Mouse (Mus musculus): Measurements from ENCODE around the gene Ppm1n.

The Ppm1n gene

DNA sequence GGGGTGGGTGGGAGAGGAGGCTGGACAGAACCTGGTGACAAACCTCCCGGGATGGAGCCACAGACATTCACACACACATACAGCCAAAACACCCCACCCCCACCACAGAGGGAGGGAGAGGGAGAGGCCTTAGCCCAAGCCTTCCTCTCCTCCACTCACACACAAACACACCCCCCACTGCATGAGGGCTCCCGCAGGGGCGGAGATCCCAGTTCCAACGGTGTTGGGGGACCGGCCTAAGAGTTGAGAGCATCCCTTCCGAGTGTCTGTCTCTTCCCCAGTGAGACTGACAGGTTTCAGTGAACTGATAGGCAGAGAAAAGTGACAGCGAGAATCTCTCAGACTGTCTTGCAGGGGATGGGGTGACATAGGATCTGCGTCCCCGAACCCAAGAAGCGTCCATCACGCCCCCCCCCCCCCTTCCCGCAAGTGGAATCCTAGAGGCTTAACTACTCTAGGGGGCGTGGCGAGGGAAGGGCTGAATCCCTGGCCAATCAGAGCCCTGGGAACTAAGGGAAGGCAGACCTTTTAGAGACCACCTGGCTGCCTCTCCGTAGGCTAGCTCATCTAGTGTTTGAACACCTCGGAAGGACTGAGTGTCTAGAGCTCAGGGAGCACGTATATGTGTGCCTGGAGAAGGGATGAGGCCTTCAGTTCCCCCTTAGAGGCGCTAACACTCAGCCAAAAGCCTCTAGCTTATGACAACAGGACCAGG is 28.0 kb upstream of the Ppm1n start:
- peak in 1 of 2 experiments; percentile 61 for DNase-seq

DNA sequence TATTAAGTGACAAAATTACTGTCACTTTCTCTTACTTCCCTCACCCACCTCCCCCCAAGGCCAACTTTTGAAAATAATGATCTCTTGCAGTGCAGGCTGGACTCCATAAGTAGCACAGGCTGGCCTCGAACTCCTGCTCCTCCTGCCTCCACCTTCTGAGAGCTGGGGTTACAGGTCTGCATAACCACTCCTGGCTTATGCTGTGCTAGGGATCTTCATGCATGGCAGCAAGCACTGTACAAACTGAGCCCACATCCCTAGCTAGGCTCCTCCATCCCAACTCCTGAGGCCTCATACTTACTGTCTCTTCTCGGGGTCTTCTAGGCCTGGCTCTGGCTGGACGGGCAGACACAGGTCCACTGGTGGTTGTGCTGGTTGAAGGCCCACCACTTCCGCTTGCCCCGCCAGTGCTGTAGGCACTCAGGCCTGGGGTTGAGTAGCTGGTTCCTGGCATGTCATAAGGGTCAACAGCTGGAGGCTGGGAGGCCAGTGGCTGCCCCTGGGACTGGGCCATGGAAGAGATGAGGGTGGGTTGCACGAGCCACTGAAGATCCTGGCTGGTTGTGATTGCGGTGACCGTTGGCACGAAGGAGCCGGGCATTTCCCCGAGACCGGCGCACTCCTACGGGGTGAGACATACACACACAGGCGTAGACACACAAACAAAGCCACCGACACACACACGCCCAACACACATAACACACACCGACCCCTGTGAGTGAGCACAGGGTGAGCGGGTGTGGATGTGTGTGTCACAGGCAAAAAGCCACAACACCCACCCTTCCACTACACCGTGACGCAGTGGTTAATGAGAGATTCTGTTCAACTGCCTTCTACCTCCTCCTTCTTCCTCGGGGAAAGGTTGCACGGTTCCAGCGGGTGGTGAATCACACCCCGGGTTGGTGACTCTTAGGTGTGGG is 27.2 kb upstream of the Ppm1n start:
- DNase-seq: no peak

DNA sequence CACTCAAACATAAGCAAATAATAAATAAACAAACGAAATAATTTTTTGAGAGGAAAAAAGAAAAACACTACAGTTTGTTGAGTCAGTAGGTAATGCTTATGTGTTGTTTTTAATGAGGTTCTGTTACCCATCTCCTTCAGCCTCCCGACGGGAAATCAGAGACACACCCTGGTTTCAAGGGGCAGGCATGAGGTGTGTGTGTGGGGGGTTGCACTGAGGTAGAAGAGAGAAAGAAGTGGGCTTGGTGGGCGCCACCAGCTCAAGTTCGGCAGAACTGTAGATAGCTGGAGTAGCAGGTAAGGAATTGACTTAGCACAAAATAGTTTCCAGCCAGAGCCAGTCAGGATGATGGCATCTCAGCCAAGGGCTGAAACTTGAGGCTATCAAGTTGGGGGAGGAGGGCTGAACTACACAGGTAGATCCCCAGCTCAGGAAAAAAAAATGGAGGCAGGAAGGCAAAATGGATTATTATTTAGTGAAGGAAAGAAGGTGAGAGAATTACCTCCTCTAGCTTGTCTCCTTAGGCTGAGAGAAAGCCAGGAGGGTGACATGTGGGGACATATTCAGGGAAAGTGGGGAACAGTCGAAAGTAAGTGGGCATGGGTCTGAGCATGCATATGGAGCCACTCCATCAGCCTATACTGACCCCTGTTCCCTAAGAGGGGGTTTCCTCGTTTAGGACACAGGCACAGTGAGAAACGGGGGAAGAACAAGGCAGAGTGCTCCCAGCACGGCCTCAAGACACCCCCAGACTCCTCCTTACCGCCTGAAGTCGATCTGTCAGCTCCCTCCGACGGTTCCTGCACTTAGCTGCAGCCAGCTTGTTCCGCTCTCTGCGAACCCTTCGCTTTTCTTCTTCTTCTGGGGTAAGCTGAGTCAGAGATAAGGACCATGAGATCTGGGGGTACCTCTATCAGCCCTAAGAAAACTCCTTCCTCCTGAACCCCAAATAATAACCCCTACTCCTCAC is 26.2 kb upstream of the Ppm1n start:
- no peak for DNase-seq

DNA sequence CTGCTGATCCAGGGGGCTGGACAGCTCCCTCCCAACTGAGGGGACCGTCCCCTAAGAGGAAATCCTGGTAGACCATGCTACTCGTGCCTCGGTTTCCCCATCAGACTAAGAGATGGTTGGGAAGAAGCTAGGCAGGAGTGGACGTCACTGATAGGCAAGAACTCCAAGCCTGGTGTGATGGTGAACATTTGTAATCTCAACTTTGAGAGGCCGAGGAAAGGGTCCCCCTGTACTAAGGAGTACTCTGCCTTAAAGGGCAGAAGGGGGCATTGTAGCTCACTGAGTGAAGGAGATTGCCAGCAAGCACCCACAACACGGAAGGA is 25.5 kb upstream of the Ppm1n start:
- no peak for DNase-seq

DNA sequence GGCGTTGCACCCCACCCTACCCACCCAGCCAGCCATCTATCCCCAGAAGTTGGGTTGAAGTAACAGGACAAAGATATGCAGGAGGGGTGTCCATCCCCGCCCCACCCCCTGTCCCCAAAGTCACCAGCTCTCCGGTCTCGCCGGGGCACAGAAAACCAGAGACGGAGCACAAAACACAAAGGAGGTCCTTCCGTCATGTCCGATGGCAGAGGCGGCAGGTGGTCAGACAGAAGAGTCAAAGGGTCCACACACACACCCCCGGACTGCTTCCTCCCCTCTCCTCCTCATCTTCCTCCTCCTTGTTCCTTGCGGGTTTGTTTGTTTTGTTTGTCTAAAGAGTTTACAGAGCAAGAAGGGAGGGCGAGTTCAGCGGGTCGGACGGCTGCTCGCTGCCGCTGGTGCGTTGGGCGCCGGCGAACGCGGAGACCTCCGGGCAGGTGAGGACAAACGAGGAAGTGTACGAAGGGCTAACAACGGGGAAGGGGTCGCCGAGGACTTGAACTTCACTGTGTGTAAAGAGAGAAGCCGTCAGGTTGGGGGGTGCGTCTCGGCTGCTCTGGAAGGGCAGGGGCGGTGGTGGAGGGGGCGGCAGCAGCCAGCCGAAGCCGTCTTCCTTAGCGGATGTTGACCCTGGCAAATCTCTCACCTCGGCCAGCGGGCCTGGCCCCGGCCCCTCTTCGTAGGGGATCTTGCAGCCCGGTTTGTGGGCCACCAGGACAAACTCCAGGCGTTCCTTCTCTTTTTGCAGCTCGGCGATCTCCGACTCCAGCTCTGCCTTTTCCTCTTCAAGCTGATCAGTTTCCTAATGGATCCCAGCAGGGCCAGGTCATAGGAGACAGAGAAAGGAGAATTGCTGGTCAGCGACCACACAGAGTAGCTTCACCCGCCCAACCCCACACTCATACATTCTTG is 24.9 kb upstream of the Ppm1n start:
- no peak for DNase-seq

DNA sequence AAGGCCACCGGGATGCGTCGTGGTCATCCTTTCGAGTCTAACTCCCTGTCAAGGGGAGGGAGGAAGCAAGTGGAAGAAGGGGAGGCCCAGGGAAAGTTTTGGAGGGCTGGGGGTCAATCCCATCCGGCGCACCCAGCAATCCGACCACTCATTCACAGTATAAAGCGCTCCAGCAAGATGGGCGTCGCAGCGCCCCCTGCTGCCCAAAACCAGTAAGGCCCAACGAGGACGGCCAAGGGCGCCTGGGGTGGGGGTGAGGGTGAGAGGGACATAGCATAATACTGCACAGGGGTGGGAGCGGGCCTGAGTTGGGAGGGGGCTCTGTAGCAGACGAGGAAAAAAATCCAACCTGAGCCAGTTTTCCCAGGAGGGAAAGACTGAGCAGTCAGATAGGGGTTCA is 23.9 kb upstream of the Ppm1n start:
- DNase-seq: peak; percentile 76 to 78

DNA sequence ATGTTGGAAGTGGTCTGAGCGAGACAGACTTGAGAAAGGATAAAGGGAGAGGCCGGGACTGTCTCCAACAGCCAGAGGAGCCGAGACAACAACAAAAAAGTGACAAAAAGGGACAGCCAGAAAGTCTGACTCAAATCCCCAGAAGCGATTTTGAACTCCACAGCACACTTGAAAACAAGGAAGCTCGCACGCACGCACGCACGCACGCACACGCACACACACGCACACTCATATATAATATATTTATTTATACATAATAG is 23.1 kb upstream of the Ppm1n start:
- no peak for DNase-seq

DNA sequence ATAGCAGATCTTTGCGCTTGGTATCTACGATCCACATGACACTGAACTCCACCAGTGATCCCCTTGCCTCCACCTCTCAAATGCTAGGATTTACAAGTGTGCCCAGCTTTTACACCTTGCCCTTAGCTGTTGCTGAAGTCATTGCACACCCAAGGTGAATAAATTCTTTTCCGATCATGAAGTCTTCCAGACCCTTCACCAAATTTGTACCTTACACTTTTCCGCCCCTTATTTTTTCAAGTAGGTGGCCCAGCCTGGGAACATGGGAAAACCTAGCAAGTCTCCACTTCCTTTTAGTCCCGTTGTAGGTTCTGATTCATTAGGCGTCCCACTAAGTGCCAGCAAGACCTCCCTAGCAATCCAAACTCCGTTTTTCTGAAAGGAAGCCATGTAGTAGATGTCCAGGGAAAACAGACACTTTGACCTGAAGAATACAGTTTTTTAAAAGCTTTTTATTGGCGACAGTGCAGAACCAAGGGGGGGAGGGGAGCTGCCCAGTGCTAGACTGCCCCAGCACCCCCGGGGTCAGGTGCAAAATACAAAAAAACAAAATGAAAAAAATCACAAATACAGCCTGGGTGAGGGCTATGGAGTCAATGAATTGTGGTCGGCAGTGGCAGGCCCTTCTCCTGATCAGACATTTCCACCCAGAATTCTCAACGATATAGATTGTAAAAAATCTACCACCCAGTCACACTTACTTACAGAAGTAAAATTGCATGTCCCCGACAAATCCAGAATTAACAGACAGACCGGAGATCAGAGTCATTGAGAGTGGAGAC is 22.6 kb upstream of the Ppm1n start:
- no peak for DNase-seq

DNA sequence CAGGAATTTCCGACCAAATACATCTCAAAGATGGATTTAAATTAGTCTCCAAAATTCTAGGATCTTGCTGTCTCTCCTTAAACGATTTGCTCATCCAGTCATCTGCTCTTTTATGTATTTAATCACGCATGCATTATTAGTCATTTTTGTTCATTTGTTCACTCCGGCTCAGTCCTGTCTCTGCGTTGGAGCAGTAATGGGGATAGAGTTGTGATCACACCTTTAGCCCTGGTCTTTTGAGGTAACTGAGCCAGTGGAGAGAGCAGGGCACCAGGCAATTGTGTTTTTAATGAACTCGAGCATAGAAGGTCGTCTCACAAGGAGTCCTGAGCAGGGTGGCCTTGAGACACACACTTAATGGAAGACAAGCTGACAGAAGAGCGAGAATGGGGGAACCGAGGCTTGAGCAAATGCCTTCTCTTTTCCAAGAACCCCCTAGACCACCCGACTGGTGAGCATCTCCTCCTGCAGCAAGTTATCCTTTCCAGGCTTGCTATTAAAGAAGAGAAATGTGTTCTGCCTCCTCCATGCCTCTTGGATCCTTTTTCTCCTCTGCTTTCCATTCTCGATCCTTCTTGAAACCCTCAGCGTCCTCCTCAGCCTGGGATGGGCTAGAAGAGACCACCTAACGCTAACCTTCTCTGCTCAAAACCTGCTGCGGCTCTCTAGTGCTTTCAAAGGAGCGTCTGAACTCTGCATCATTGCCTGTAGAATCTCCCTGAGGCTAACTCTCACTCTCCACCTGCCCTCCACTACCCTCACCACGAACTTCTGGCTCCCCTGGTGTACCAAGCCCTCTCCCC is 21.8 kb upstream of the Ppm1n start:
- DNase-seq: no peak

DNA sequence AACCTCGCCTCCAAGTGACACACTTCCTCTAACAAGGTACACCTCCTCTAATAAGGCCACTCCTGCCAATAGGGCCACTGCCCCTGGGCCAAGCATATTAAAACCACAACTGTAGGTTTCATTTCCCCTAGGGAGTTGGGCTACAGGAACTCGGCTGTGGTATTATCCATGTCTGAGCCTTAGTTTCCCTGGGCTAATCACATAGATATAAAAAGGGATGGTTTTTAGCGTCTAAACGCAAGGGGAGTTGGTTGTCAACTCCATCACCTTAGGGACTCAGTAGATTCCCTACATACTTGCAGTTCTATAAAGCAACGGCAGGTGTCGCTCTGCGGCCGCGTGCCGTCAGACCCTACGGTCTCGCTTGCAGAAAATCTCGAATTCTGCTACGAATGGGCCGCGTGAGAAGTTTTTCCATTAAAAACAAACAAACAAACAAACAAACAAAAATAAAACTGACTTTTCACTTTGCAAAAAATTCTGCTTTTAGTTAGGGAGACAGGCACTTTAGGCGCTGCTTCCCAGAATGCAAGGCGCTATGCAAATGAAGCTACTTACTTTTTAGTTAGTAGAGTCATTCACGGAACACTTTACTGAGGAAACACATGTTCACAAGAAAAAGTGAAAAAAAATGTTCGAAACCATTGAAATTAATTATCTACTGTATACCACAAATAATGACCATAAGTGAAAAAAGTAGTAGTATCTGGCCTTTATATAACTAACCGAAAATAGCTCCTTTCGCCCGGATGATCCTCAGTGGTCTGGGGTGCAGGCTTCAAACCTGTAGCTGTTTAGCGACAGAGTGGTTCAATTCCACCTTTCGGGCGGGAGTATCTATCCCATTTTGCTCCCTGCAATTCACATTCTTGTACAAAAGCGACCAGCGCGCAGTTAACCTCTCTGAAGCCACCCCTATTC is 20.9 kb upstream of the Ppm1n start:
- DNase-seq: peak; percentile 71 to 75

DNA sequence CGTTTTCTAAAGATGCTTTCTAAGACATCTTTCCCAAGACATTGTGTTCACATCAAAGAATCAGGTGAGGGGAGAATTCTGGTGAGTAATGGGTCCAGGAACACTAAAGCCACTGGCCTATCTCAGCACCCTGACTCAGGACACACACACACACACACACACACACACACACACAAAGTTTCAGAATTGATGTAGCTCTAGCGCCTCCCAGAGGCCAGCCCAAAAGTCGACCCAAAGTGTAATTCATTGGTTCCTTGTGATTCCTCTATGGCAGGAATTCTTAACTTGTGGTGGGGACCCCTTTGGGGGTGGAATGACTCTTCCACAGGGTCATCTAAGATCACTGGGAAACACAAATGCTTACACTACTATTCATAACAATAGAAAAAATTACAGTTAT is 19.3 kb upstream of the Ppm1n start:
- no peak for DNase-seq

DNA sequence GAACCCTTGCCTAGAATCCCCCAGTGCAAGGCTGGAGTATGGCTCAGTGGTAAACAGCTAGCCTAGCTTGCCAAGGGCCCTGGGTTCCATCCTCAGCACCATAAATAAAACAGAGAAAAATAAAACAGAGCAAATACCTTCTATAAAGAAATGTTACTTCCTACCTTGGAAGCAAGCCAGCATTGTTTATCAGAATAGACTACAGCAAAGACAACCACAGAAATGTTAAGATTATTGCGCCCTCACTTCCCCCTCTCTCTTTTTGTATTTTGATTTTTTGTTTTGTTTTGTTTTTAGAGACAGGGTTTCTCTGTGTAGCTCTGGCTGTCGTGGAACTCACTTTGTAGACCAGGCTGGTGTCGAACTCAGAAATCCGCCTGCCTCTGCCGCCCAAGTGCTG is 17.9 kb upstream of the Ppm1n start:
- no peak for DNase-seq

DNA sequence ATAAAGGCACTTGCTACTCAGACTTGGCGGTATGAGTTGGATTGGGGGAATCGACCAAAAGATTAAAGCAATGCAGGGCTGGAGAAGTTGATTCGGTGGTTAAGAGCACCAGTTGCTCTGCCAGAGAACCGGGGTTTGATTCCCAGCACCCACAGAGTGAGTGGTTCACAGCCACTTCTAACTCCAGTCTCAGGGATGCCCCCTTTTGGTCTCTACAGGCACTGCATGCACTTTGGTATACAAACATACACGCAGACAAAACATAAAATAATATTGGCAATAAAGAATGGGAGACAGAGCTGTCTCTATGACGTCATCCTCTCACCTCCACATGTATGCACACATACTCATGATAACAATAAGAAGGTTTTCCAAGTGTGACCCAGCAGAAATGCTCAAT is 17.2 kb upstream of the Ppm1n start:
- DNase-seq: no peak

DNA sequence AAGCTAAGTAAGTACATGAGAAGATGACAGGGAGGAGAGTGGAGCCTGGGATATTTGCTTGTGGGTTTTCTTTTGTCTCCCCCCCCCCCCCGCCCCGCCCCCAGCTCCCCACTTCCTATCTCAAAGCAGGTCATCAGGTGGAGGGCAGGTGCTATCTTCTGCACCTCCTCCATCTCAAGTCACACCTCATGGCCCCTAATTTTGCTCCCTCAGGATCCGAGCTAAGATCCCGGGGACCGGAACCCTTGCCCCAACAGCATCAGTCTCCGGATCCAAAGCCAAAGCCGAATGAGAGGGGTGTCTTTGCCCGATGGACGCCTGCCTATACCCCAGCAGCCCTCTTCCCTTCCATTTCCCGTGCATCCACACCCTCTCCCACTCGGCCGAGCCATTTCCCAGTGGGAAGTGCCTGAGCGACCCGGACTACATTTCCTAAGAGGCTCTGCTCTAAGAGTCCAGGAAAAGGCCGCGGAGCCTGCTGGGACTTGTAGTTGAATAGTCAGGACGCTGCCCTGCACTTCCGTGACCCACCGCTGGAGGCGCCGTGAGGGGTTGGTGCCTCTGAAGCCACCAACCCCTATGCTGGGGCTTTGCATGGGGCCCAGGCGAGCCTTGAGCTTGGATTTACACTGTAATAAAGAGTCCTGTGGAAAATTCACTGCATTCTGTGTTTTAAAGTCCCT is 15.8 kb upstream of the Ppm1n start:
- peak; percentile 91 to 96 for DNase-seq

DNA sequence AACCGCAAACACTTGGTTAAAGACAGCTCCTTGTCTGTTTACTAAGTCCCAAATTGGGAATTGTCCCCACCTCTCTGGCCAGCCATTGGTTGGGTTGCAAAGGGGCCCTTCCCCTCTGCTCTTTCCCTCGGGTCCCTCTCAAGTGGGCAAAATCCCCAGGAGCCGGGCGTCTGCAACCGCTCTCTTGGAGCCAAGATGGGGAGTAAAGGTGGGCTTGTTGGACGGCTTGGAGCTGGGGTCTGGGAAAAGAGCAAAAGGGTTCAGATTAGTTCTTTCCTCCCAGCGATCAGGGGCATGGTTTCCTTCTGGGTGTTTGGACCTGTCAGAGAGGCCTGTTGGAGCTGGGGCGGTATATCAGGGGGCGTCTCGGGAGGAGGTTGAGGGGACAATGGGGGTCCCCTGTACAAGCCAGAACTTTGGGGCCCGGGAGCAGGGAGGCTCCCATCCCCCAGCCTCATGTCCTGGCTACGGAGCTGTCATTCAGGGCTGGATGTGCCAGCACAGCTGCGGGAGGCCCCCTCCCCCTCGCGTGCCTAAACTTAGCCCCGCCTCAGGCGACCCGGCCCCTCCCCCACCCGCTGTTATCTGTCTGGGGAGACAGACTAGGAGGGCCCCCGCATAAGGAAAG is 11.2 kb upstream of the Ppm1n start:
- DNase-seq: peak in 1 of 2 experiments; percentile 21

DNA sequence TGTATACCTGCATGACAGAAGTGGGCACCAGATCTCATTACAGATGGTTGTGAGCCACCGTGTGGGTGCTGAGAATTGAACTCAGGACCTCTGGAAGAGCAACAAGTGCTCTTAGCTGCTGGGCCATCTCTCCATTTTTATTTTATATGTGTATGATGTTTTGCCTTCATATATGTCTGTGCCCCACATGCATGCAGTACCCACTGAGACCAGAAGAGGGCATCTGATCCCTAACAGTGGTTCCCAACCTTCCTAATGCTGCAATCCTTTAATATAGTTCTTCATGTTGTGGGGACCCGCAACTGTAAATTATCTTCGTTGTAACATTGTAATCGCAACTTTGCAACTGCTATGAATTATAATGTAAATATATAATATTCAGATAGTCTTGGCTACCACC is 4.9 kb upstream of the Ppm1n start:
- peak; percentile 42 to 55 for DNase-seq

DNA sequence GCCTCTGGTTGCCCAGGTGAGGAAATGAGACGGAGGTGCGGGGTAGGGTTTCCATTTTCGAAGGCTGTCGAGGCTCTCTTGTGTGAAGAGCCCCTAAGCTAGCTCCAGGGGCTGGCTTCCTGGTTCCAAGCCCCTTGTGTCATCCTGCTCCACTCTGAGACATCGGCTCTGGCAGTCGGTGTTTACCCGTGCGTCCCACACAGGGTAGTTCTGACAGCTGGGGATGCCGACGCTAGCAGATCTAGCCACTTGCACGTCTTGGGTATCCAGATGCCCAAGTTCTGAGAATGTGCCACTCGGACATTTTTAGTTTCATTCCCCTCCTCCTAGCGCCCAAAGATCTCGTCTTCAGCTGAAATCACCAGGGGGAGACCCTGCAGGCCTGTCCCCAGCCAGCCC is 3.5 kb upstream of the Ppm1n start:
- no peak for DNase-seq

DNA sequence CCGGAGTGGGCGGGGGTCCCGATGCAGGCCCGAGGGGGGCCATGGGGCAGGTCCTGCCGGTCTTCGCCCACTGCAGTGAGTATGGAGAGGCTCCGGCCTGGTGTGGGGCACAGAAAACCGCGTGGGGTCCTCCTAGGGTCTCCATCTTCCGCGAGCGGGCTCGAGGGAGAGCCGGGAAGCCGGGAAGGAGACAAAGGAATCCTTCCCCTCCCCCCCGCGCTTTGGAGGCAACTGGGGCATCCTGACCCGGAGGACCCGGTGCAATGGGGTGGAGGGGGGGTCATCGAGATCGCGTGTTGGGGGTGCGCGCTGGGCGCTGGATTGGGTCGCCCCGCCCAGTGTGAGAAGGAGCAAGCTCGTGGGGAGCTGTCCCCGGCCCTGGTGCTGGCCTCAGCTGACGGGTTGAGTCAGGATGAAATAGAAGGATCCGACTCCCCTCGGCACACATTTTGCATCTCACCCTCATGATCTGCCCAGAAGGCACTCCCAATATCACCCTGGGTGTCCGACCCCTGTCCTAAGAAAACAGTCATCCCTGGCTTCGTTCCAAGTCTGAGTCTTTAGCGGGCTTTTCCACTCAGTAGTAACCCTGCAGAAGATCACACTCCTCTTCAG is 3.0 kb upstream of the Ppm1n start:
- peak in 1 of 2 experiments; percentile 48 for DNase-seq
